In the genomic region with DNA sequence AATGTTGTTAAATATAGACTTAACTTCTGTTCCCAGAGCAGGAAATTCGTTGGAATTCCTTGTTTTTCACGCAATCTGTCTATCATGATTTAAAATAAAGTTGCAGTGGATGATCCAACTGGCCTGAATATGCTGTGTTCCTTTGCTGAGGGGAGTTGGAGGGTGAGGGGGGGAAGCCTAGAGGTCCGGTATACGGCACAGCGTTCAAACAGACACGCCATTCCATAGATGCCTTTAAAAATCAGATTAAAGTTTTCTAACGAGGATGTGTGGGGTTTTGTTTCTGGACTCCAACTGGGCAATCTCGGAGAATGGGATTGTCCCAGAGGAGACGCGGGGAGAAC, we compare ENCODE assay signal across 7 mouse cellular contexts. TPM values are rescaled to one million over a fixed set of nuclear protein-coding genes. Genes with fewer than 3 reads are reported as not detected.
DNase-seq lines count a peak whose midpoint lies in the region; ATAC-seq and TF ChIP-seq lines count a peak whose summit lies in the region.

No protein-coding gene starts in this region.

- H3K4me2 ChIP-seq in intestine, embryonic 16.5 days (ENCODE audit: low read depth, low read length) = peak overlapping the region; percentile 94
- peak overlapping the region; percentile 4; the same call in 1 of the 2 replicates for H3K4me2 ChIP-seq in neural tube, embryonic 14.5 days (ENCODE audit: low read depth, low read length)

- H3K36me3 ChIP-seq in intestine, embryonic 16.5 days (ENCODE audit: control insufficient read depth, insufficient read depth, low read length) = peaks cover 6% of the 10 kb centered on the region
- no peaks in the 10 kb centered on the region for H3K36me3 ChIP-seq in neural tube, embryonic 14.5 days (ENCODE audit: control insufficient read depth, insufficient read depth, low read length)

- ATAC-seq in intestine, embryonic 16.5 days = no peak
- ATAC-seq in neural tube, embryonic 14.5 days (ENCODE audit: low read depth) = no peak

- no peak overlapping the region for H3K4me3 ChIP-seq in layer of hippocampus, adult 2 months
- peak overlapping the region; percentile 47 for H3K4me3 ChIP-seq in embryonic fibroblast, embryonic 13.5 days (ENCODE audit: insufficient read depth, low read length)
- peak overlapping the region; percentile 62 for H3K4me3 ChIP-seq in intestine, embryonic 16.5 days (ENCODE audit: low read length)
- no peak overlapping the region for H3K4me3 ChIP-seq in neural tube, embryonic 14.5 days (ENCODE audit: low read depth, low read length)

- H3K27me3 ChIP-seq in intestine, embryonic 16.5 days (replicated peaks; ENCODE audit: control insufficient read depth, insufficient read depth, low read length) = no peaks in the 10 kb centered on the region
- H3K27me3 ChIP-seq in neural tube, embryonic 14.5 days (ENCODE audit: control insufficient read depth, insufficient read depth, low read length) = peaks cover 11% of the 10 kb centered on the region

- peak overlapping the region; percentile 64; the same call in 1 of the 2 replicates for H3K27ac ChIP-seq in layer of hippocampus, adult 2 months
- peak overlapping the region; percentile 92 for H3K27ac ChIP-seq in embryonic fibroblast, embryonic 13.5 days (ENCODE audit: insufficient read depth, low read length)
- H3K27ac ChIP-seq in intestine, embryonic 16.5 days (ENCODE audit: low read length) = peak overlapping the region; percentile 84
- H3K27ac ChIP-seq in neural tube, embryonic 14.5 days (ENCODE audit: low read depth, low read length) = no peak overlapping the region

- TF ChIP-seq CTCF in layer of hippocampus, adult 2 months (conservative IDR thresholded peaks at IDR 0.05) = no peak
- no peak for TF ChIP-seq CTCF in embryonic fibroblast, embryonic 13.5 days (IDR thresholded peaks at IDR 0.05; ENCODE audit: borderline replicate concordance, insufficient read depth, low read length)

- TF ChIP-seq POLR2A in embryonic fibroblast, embryonic 13.5 days (IDR thresholded peaks at IDR 0.05; ENCODE audit: low read depth, low read length) = no peak

- H3K4me1 ChIP-seq in embryonic fibroblast, embryonic 13.5 days (ENCODE audit: control insufficient read depth, insufficient read depth, low read length) = peaks cover 6% of the 10 kb centered on the region
- H3K4me1 ChIP-seq in intestine, embryonic 16.5 days (ENCODE audit: control insufficient read depth, insufficient read depth, low read length) = peaks cover 3% of the 10 kb centered on the region; the same call in 1 of the 2 replicates
- peaks cover 40% of the 10 kb centered on the region for H3K4me1 ChIP-seq in neural tube, embryonic 14.5 days (ENCODE audit: control insufficient read depth, insufficient read depth, low read length)

- peak overlapping the region; percentile 85 for H3K9ac ChIP-seq in intestine, embryonic 16.5 days (ENCODE audit: low read depth, low read length)
- 0 out of 2 replicates have a peak overlapping the region, but pooled peaks have one; percentile 21 for H3K9ac ChIP-seq in neural tube, embryonic 14.5 days (replicated peaks; ENCODE audit: low read depth, low read length)

- H3K9me3 ChIP-seq in intestine, embryonic 16.5 days (ENCODE audit: control insufficient read depth, low read length) = no peaks in the 10 kb centered on the region
- no peaks in the 10 kb centered on the region for H3K9me3 ChIP-seq in neural tube, embryonic 14.5 days (ENCODE audit: control insufficient read depth, low read length)

- DNase-seq in layer of hippocampus, adult 2 months (ENCODE audit: low spot score in 2 of 2) = no peak
- DNase-seq in layer of hippocampus, adult 8-10 months (ENCODE audit: low spot score in 2 of 2) = no peak
- DNase-seq in urinary bladder, postnatal 4 days (ENCODE audit: low spot score in 2 of 2) = no peak
- no peak for DNase-seq in ovary, postnatal 10 days (ENCODE audit: low spot score)

- 23% methylated on average over 10 of the region's 10 CpGs for WGBS in intestine, embryonic 16.5 days
- WGBS in neural tube, embryonic 14.5 days = 4% methylated on average over 10 of the region's 10 CpGs

RNA-seq across cellular contexts. Expression of a gene that starts 2.2 kb away (rescaled TPM):
- 1 to 10 TPM; 3.6 to 4.0 TPM for total RNA-seq in layer of hippocampus, adult 2 months (2021)
- 10 to 100 TPM in 1 of 4 experiments, 1 to 10 TPM in 3; 2.2 to 11.9 (median 5.3) TPM for total RNA-seq in layer of hippocampus, adult 8-10 months (2022)
- 464 and 759 TPM in 2 replicates for polyA plus RNA-seq in embryonic fibroblast, embryonic 13.5 days (2011; ENCODE audit: insufficient read length, low read depth, missing spikeins)
- polyA plus RNA-seq in intestine, embryonic 16.5 days (2015; fragmentation: Nextera tagmentation; extraction: Ambion mirVana) = 50.3 and 55.5 TPM in 2 replicates
- 1.9 and 4.5 TPM in 2 replicates for polyA plus RNA-seq in neural tube, embryonic 14.5 days (2014; fragmentation: Nextera tagmentation; extraction: Ambion mirVana)

Comparison
In these comparisons a context has a peak if more than half of its experiments do, and no peak if none do; other contexts are left out.
1. H3K4me3 ChIP-seq: peak in embryonic fibroblast, embryonic 13.5 days (single experiment) and intestine, embryonic 16.5 days (single experiment); none in layer of hippocampus, adult 2 months (single experiment) and neural tube, embryonic 14.5 days (single experiment).